Mouse (Mus musculus) lung, embryonic 16.5 days (tissue): Measurements from ENCODE around the gene Hexa. TPM values are rescaled to one million over a fixed set of nuclear protein-coding genes. Genes with fewer than 3 reads are reported as not detected.

Experiments
- ATAC-seq: fragments of 200-750 bp; cut with Nextera tagmentation; 2 replicates; pipeline ENCODE4 v1.8.0; 2017; ENCODE audit warnings: low read depth, mild to moderate bottlenecking, moderate library complexity
- H3K27ac ChIP-seq: fragments of 300-500 bp; sonication (generic); 2 replicates; pipeline ENCODE4 v1.5.1; 2014; ENCODE audit warnings: mild to moderate bottlenecking, control low read depth, low read length
- H3K27me3 ChIP-seq: fragments of 300-500 bp; sonication (generic); 2 replicates; pipeline ENCODE4 v1.6.1; 2014; ENCODE audit warnings: low read depth, low read length, mixed read lengths; ENCODE audit not compliant: control insufficient read depth, insufficient read depth
- H3K36me3 ChIP-seq: fragments of 300-500 bp; sonication (generic); 2 replicates; pipeline ENCODE4 v1.6.1; 2014; ENCODE audit warnings: low read length; ENCODE audit not compliant: control insufficient read depth, insufficient read depth
- H3K4me1 ChIP-seq: fragments of 300-500 bp; sonication (generic); replicated peaks from 2 replicates; pipeline ENCODE4 v1.6.1; 2014; ENCODE audit warnings: low read length, mixed read lengths; ENCODE audit not compliant: control insufficient read depth, insufficient read depth
- H3K4me2 ChIP-seq: fragments of 300-500 bp; sonication (generic); 2 replicates; pipeline ENCODE4 v1.6.1; 2014; ENCODE audit warnings: low read depth, low read length, control low read depth
- H3K4me3 ChIP-seq: fragments of 300-500 bp; sonication (generic); 2 replicates; pipeline ENCODE4 v1.5.1; 2014; ENCODE audit warnings: mild to moderate bottlenecking, low read length, control low read depth
- H3K9ac ChIP-seq: fragments of 300-500 bp; sonication (generic); 2 replicates; pipeline ENCODE4 v1.6.1; 2014; ENCODE audit warnings: low read length, control low read depth
- H3K9me3 ChIP-seq: fragments of 300-500 bp; sonication (generic); 2 replicates; pipeline ENCODE4 v1.6.1; 2016; ENCODE audit warnings: low read length; ENCODE audit not compliant: control insufficient read depth
- WGBS: fragments of 180-500 bp; shearing (Covaris S2); extraction: QIAGEN DNeasy Blood & Tissue Kit; methylation state at CpG from one replicate; pipeline ENCODE4 v1.1.7; 2014; 5-methylcytosine and 5-hydroxymethylcytosine counted together
- polyA plus RNA-seq: library from polyadenylated mRNA; unstranded; fragments of >200 nt; fragmentation: Nextera tagmentation; extraction: Ambion mirVana; gene quantifications from 2 replicates; pipeline ENCODE4 v1.2.1, GENCODE M21; 2015

Gene Hexa
- polyA plus RNA-seq, 1 experiment from 2014 or later, result 69.3 TPM

- Histone ChIP-seq H3K4me1 (no peaks in the 10 kb centered on the region), H3K27ac (no peak overlapping the region), H3K9me3 (no peaks in the 10 kb centered on the region), H3K4me3 (no peak overlapping the region), H3K9ac (no peak overlapping the region), H3K4me2 (no peak overlapping the region), H3K27me3 (no peaks in the 10 kb centered on the region), H3K36me3 (no peaks in the 10 kb centered on the region)
- 83% methylated on average over 2 of the region's 2 CpGs for WGBS
- ATAC-seq, result no peak
These were observed 71.6 kb downstream of the Hexa start for GRCm38 (mm10) chr9:59610950-59611349.

Other genes with a start within 250 kb of the Hexa start
- 34.5 and 38.3 TPM in 2 replicates for gene Adpgk, start 248.0 kb upstream of the Hexa start, polyA plus RNA-seq
- gene Bbs4, start 186.0 kb upstream of the Hexa start, polyA plus RNA-seq, result 14.8 and 15.7 TPM in 2 replicates
- 12.4 TPM in 2 replicates for gene Arih1, start 52.9 kb upstream of the Hexa start, polyA plus RNA-seq
- gene Tmem202, start 307 bp downstream of the Hexa start, polyA plus RNA-seq, result not detected in 2 replicates
- gene Celf6, start 38.4 kb downstream of the Hexa start, polyA plus RNA-seq, result 0.43 and 0.55 TPM in 2 replicates
- 22.6 and 23.7 TPM in 2 replicates for gene Parp6, start 77.7 kb downstream of the Hexa start, polyA plus RNA-seq
- gene Pkm, start 116.8 kb downstream of the Hexa start, polyA plus RNA-seq, result 1,125 and 1,193 TPM in 2 replicates
- gene Gramd2, start 140.6 kb downstream of the Hexa start, polyA plus RNA-seq, result 11.0 and 13.2 TPM in 2 replicates
- 9.1 and 9.9 TPM in 2 replicates for gene Senp8, start 211.2 kb downstream of the Hexa start, polyA plus RNA-seq
- gene Myo9a, start 211.4 kb downstream of the Hexa start, polyA plus RNA-seq, result 12.3 and 12.6 TPM in 2 replicates